Mouse (Mus musculus) adrenal gland, adult (tissue): ENCODE measurements at regions not wholly inside any gene's neighbourhood (a gene's known extent, or its start where the extent isn't known, plus 50 kb on each side); places are given as distances from the start of the nearest gene placed in this dataset.
A peak's percentile ranks its signal among the peaks of the same experiment; 100 is the strongest.

ENCODE experiments used
- DNase-seq, 2 experiments: peaks; one replicate each; pipeline ENCODE4 v3.0.0; 2022 to 2023; ENCODE audit warnings: low spot score in 1 of 2; ENCODE audit not compliant: inconsistent age in 2 of 2

DNA sequence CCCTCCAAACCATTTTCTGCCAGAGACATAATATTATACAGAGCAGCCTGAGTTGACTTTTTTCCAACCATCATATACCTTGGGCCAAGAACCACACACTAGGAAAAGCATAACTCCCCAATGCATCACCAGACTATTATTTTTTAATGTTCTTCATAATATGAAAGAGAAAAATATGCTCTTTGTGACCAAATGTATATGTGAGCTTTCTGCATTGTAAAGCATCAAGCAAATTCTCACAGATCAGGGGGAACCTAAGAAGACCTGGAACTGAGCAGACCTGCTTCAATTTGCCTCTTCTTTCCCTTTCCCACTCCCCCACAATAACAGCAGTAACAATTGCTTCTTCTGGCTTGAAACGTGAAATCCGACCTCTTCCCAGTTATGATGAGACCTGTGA, 407.6 kb downstream of the Atp6ap1l start:
- DNase-seq, result no peak

DNA sequence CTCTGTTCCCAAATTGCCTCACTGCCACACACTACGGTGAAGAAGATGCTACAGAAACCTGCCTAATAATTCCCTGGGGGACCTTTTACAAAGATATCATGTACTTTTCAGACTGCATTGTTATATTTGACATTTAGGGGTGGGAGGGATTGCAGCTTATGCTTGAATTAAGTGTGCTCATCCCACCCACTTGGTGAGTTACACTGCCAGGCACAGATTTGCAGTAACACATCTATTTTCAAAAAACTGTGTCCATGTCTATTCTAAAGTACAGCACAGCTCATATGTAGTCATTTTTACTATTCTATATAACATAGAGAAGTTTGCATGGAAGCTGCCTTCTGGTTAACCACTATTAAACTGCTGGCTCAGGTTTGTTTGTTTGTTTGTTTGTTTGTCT, 404.3 kb upstream of the Xrcc4 start:
- no peak for DNase-seq

DNA sequence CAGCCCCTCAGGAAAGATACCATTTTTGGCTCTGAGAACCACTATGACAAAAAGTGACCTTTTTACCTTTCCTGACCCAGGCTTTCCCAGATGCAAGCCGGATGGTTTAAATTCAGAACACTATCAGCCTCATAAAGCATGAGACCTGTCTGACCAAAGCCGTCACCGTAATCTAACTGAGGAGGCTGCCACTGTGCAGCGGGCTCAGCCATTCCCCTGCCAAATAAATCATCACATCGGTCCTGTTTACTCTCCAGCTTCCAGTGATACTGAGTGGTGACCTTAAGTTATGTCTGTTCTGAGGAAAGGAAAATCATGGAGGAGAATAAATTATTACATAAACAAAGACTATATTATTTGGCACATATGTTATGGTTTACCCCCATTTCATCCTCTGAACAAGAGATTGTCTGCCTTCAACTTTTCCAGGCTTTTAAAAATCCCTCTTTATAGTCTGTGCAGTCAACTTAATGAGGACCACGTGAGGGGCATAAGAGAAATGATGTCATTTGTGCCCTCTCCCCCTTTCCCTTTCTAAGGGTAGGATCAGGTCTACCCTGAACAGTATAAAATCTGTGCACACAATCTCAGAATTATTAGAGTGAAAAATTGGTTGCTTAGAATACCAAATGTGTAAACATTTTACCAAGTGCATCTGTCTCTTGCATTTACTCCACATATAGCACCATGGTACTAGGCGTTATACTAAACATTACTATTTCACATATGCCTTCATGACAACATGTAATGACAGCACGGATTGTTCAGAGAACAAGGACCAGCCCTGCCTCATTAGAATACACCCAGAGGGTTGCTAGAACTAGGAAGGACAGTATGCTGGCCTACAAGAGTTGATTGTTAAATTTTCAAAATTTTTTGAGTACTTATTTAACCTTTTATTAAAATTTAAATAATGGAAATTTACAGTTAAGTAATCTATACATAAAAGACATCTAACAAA, 401.9 kb upstream of the Xrcc4 start:
- no peak for DNase-seq

DNA sequence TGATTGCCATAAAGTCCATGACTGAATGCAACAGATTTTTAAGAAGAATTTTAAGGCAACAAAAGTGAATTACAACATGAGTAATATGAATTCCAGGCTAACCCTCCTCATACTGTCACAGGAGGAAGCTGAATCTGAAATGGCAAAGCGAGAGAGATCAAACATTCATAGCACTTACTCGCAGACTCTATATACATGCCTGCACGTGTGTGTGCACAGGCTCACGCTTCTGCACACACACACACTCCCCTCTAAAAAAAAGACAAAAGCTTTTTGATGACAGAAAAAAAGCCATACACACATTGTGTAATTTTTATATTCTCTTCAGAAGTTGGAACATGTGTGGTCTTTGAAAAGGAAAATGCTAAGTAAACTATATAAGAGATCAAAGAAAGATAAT, 391.1 kb upstream of the Xrcc4 start:
- no peak for DNase-seq

DNA sequence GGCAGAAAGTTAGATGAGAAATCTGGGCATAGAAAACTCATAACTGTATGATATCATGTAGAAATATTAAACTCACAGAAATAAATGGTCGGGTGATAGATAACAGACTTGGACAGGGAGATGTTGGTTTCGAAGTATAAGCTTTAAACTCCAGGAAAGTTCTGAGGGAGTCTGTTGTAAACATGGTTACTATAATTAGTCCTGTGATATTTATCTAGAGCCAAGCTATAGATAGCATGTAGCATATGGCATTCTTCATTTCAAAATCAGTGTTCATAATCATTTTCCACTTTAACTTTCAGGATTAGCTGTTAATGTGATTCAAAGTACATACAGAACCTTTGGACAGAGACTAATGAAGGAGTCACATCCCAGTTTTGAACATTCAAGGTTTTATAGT, 387.5 kb upstream of the Xrcc4 start:
- no peak for DNase-seq

DNA sequence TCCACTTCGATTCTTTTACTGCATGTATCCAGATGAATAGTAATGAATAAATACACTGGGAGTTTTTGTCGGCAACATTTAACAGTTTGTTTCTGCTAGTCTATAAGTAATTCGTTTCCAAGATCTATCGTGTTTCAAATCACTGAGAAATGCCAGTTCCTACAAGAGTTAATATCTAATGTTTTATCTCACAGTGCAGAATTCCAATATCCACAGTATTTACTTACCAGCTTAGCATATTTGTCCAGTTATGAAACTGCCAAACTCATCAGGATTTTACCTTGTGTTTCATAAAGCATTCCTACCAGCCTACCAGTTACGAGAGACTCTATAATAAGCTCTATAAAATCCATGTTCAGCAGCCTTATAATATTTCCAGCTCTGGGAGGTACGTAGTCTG, 385.1 kb upstream of the Xrcc4 start:
- no peak for DNase-seq

DNA sequence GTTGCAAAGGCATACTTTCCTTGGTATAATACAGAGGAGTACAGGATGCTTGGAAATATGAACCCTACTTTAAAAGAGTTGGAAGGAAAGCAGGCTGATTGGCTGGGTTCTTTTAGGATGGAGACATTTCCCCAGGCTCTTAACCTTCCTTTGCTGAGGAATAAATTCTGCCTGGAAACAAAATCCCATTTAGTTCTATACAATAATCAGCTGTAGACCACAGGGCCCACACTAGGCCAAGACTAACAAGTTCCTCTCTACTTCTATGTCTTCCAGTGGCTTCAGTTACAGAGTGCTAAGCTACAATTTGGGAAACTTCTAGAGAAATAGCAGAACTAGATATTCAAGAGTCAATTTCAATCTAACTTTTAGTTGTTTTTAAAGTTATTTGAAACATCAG, 384.6 kb upstream of the Xrcc4 start:
- no peak for DNase-seq

DNA sequence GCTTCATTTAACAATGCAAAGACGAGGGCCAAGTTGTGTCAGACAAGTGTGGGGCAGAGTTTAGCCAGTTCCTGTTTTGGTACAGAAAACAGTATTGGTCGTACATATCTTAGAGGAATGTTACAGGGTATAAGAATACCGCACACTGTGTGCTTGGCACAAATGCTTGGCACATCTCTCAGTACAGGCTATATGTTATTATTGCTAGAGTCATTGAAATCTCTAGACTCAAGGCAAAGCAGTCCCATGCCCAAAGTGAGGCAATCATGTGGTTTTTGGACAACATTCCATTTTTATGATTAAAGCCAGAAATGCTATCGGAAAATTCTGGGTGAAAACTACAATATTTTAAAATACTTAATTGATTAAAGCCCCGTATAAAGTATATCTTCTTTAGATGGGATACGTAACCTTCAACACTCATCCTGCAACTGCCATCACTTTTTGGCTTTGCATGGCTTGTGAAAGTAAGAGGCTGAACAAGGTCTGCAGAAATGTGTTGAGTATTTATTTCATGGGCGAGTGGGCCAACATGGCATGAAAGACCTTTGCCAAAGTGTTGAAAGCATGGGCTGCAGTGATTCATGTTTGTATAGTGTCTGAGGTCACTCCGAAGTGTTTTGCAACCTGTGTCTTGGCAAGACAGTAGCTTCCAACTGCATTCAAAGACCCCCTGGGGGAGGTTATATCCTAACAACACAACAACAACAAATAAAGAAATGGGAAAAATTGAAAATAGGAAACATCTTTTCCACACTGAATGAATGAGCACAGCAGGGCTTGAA, 383.8 kb upstream of the Xrcc4 start:
- DNase-seq, result no peak

DNA sequence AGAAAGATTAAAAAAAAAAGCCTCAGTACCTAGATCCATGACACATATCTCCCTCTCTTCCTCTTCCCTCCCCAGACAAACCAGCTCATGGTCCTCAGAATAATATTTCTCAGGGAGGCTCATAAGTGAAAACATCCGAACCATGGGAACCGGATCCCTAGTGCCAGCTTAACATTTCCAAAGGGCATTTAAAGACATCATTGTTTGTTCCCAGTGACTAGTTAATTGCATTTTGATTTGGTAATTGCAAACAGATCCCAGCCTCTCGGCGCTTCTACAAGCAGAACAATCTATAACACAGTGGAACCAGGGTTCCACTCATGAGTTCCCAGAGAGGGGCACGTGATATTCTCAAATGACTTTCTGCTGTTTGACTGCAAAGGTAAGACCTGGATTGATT, 376.7 kb upstream of the Xrcc4 start:
- DNase-seq, result no peak

DNA sequence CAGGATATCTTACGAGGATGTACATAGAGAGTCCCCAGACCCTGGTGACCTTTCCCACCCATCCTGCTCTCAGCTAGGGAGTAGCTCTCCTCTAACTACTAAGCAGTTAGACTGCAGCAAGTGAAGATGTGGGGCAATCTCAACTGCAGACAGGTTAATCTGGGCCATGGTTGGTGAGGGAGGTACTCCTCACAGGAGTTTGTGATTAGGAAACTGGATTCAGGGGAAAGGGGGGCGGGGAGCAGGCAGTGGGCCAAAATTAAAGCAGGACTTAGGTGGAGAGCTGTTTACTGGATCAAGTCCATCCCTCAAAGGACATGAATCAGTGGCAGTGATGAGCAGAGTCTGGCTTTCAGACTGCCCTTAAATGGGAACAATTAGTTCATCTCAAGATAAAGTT, 374.6 kb upstream of the Xrcc4 start:
- DNase-seq, result peak in 1 of 2 experiments; percentile 23

DNA sequence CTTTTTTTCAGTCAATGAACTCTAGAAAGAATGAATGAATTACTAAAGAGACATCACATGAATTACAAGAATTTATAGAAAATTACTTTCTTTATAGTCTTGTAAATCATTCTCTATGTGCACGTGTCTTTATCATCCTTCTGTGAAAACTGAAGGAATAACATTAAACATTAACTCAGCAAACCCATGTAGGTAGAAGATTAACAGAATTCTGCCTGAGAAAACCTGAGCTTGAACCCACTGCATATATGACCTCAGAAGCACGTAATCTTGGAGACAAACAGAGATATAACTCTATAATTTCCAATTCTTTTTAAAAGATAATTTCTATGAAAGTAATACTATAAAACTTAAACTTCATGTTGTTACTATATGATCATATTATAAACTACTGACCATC, 374.0 kb upstream of the Xrcc4 start:
- no peak for DNase-seq

DNA sequence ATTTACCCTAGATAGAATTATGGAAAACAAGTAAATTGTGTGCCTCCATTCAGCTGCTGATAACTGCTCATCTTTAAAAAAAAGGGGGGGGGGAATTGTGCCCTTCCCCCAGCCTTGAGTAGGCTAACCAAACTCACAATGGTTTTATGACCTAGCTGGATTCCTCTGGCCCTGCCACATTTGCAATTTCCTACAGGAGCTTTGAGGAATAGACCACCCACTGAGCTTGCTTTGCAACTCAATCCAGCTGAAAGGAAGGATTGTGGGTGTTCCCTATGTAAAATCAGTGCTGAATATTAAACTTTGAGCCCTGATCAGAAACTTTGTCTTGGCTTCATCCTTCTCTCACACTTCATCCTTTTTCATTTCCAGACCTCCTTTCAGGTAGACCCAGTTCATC, 365.2 kb upstream of the Xrcc4 start:
- DNase-seq, result no peak

DNA sequence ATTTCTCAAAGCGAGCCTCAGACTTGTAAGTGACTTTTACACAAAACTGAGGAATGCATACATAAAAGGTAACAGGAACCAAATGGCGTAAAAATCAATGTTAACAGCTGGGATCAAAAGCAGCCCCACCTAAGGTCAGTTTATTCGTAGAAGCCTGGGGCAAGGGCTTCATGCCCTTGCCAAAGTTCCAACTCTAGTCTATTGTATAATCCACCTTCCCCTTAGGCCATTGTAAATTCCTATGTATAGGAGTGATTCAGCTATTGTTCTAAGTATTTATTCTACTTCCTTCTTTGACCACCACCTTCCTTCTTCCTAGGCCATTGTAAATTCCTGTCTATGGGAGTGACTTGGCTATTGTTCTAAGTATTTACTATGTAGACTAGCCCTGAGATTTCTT, 337.5 kb upstream of the Xrcc4 start:
- no peak for DNase-seq

DNA sequence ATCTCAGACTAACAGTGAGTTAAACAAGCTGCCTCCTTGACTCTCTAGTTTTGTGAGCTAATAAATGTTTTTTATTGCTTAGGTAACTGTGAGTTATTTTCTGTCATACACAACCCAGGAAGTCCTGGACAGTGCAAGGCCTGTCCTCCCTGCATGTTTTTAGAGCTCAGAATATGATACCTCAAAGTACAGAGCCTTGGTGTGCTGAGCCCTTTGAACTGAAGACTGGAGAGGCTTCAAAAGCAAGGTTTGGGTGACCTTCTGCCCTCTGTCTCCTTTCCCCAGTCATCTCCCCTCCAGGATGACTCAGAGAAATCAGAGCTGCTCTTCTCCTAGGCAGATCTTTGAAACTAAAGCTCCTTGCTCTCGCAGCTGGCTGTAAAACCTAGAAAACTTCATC, 336.0 kb upstream of the Xrcc4 start:
- peak; percentile 5 to 71 for DNase-seq

DNA sequence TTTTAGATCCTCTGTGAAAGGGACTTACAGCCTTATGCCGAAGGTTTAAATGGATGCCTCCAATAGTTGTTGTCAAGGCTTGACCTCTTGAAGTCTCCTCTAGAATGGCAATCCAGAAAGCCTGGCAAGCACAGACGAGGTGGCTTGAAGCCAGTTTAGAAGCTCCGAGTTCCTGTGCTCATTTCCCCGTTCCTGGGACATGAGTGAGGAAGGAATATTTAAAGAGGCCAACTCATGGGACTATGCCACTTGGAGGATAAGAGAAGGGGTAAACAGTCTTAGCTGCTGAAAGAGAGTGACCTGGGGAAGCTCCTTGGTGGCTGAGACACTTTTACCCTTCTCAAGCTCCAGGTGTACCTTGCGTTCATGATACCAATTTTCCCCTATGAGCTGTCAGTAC, 335.1 kb upstream of the Xrcc4 start:
- DNase-seq, result no peak

DNA sequence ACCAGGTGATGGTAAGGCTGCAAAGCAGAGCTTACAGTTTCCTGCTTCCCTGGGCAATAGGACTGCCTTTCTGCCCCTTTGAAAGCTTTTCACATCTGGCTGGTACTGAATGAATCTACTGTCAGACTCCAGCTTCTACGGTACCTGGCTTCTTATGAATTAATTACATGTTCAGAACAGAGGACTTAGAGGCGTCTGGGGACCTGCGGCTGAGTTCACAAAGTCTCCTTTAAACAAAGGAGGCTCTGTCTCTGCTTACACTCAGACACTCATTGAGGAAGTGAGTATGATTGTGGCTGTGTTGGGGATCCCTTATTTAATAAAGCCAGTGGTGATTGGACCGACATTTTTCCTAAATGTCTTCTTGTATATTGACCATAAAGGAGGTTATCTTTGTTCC, 331.6 kb upstream of the Xrcc4 start:
- DNase-seq, result no peak

DNA sequence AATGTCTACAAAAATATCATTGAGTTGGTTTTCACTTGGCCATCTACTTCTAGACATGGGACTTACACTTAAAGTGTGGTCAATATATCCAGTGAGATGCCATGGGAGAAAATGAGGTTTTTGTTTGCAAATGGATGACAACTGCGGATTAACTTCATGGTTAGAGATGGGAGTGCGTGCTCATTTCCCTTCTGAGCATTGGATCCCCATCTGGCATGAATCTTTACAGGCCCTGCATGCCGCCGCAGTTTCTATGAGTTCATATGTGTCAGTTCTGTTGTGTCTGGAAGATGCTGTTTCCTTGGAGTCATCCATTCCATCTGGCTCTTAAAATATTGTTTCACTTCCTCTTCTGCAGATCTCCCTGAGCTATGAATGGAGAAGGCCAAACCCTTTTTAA, 315.0 kb upstream of the Xrcc4 start:
- DNase-seq, result no peak

DNA sequence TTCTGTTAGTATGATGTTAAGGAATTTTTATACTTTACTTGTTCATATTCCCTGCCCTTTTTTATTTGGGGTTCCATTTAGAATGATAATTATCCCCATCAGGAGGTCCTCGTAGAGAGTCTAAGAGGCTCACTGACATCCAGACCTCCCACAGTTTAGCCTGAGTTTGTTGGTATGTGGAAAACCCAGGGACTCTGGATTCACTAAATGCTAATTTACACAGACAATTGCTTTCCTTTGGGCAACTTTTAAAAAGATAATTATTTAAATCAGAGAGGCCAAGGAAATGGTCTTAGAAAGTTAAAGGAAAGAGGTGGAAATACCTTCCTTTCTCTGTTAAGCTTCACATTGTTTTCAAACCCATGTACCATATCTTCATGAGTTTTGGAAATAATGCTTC, 312.7 kb upstream of the Xrcc4 start:
- no peak for DNase-seq

DNA sequence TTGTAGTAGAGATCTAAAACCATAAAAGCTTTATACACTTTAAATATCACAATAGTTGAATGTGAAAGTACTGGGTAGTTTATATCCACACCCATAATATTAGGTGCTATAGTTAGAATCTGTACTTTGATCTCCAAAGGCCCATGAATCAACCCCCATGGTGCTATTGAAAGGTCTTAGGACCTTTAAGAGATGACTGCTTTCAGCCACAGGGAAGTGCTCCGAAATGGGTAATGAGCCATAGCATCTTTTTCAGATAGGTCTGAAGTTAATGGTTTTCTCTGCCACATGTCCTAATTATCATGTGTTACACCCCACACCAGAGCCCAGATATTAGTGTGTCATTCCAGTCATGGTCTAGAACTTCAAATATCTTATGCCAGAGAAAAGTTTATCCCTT, 312.1 kb upstream of the Xrcc4 start:
- DNase-seq, result no peak

DNA sequence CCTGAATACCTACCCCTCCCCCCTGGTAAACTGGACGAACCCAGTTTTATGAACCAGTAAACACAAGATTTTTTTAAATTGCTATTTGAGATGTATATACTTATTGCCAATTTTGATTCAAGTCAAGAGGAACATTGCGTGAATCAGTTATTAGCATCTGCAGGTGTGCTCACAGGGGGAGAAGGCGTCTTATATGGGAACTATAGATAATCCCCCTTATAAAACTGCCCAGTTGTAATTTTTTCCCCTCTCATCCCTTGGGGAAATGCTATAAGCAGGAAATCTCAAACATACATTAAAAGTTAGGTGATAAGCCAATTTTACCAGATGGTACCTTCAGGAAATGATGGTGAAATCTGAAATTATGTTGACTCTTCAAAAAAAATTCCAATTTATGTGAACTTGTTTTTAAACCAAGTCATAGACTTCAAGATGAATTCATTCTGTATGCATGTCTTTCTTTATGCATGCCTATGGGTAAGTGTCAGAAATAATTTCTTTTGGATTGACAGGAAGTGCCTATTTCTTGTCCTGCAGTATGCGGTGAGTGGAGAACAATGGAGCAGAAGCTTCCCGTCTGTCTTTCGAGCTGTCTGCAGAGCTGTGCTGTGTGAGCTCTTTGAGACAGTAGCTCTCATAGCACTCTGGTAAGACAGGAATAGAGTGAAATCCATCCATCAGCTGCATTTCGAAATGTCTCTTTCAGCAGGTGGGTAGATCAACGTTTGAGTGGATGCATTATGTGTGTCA, 306.0 kb upstream of the Xrcc4 start:
- DNase-seq, result no peak

DNA sequence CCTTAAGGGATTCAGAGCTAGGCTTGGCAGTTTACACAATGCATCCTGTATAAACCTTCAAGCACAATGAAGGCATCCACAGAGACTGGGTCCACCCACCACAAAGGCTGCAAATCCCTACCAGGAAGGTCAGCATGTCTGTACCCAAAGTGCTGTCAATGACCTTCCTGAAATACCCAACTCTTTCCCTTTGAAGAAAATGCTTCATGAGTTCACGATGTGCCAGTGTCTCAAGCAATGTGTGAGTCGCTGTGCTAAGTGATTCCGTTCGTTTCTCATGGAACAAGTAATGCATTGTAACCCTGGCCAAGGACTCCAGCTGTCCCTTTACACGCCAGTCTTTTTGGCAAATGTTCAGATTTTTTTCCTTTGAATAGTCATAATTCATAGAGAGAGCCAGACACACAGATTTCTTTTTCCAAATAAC, 305.4 kb upstream of the Xrcc4 start:
- DNase-seq, result peak; percentile 16 to 71

DNA sequence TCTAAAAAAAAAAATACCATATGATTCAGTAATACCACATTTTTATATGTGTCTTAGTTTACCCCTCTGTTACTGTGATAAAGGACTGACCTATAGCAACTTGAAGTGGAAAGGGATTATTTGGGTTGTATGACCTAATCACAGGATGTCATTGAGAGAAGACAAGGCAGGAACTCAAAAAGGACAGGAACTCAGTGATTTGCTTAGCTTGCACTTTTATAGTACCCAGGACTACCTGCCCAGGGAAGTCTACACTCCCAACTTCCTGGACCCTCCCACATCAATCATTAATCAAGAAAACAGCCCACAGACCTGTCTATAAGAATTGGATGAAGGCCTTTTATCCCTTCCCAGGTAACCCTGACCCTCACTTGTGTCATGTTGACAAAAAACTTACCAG, 303.0 kb upstream of the Xrcc4 start:
- no peak for DNase-seq
